Mouse (Mus musculus): Measurements from ENCODE around the gene Tmed6. TPM values are rescaled to one million over a fixed set of nuclear protein-coding genes. Genes with fewer than 3 reads are reported as not detected.

Tmed6 gene
- polyA plus RNA-seq, 1 experiment = 0.20 TPM

DNA sequence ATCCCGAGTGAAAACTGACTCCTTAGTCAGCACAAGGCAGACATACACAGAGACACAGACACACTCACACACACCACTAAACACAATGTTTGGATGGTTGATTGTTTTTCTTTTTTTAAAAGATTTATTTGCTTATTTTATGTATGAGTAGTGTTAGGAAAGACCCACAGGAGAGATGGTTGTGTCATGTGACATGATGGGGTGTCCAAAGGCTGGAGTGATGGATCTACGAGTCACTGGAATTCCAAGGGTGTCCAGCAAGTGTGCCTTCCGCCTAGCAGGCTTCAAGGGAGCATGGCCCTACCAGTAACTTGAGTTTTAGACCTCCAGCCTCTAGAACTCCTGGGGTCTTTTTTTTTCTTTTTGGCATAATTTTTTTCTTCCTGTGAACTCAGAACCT lies 36.1 kb downstream of the Tmed6 start:
- H3K27ac ChIP-seq (ENCODE audit: control insufficient read depth, insufficient read depth, low read length) = no peak overlapping the region
- H3K4me3 ChIP-seq (ENCODE audit: control insufficient read depth, insufficient read depth, low read length) = no peak overlapping the region
- H3K4me1 ChIP-seq (replicated peaks; ENCODE audit: control insufficient read depth, insufficient read depth, low read length) = peaks cover 8% of the 10 kb centered on the region
- no peak for DNase-seq
- 94% methylated on average over 3 of the region's 3 CpGs for WGBS
- no peaks in the 10 kb centered on the region for H3K27me3 ChIP-seq (ENCODE audit: control insufficient read depth, insufficient read depth, low read length)
- TF ChIP-seq CTCF (IDR thresholded peaks at IDR 0.05; ENCODE audit: borderline replicate concordance, control insufficient read depth, extremely low read depth, insufficient read depth, low read length, poor library complexity) (no peak), POLR2A (IDR thresholded peaks at IDR 0.05; ENCODE audit: control insufficient read depth, extremely low read depth, insufficient read depth, low read length, poor library complexity) (no peak)
- H3K36me3 ChIP-seq (ENCODE audit: control insufficient read depth, insufficient read depth, low read length) = no peaks in the 10 kb centered on the region

DNA sequence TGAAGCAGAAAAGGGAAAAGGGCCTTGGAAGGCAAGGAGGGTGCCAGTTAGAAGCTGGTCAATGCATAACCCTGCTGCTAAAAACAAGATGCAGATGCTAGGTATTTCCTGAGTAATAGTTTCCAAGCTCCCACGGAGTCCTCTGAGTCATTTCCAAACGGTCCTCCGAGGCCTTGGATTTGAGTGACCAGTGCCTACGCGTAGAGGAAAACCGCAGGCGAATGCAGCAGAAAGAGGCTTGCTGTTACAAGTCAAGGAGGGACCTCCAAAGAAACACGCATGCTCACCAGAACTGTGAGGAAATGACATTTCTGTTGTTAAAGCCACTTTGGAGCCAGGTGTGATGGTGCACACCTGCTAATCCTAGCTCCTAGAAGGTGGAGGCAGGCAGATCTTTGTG lies 42.0 kb downstream of the Tmed6 start:
- WGBS = 89% methylated on average over 8 of the region's 8 CpGs
- Histone ChIP-seq H3K36me3 (ENCODE audit: control insufficient read depth, insufficient read depth, low read length) (no peaks in the 10 kb centered on the region), H3K27ac (ENCODE audit: control insufficient read depth, insufficient read depth, low read length) (no peak overlapping the region), H3K4me3 (ENCODE audit: control insufficient read depth, insufficient read depth, low read length) (no peak overlapping the region), H3K27me3 (ENCODE audit: control insufficient read depth, insufficient read depth, low read length) (no peaks in the 10 kb centered on the region), H3K4me1 (replicated peaks; ENCODE audit: control insufficient read depth, insufficient read depth, low read length) (no peaks in the 10 kb centered on the region)
- TF ChIP-seq CTCF (IDR thresholded peaks at IDR 0.05; ENCODE audit: borderline replicate concordance, control insufficient read depth, extremely low read depth, insufficient read depth, low read length, poor library complexity) (no peak), POLR2A (IDR thresholded peaks at IDR 0.05; ENCODE audit: control insufficient read depth, extremely low read depth, insufficient read depth, low read length, poor library complexity) (no peak)
- DNase-seq = no peak

DNA sequence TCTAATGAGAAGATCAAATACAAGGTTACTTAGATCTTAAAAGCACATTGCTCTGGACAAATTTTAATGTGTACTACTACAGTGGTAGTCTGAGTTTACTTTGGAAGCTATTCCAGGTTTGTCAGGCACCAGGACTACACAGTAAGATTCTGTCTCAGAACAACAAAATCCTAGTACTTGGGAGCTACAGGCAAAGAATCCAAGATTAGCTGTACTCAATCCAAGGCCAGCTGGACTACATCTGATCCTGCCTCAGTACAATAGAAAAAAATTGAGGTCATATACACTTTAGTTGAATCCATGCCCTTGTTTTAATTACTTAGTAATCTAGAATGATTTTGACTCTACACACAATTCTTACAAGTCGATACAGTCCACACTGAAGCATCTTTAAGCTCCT lies 50.5 kb downstream of the Tmed6 start:
- DNase-seq = no peak
- Histone ChIP-seq H3K36me3 (ENCODE audit: control insufficient read depth, insufficient read depth, low read length) (no peaks in the 10 kb centered on the region), H3K27me3 (ENCODE audit: control insufficient read depth, insufficient read depth, low read length) (no peaks in the 10 kb centered on the region), H3K4me3 (ENCODE audit: control insufficient read depth, insufficient read depth, low read length) (no peak overlapping the region), H3K4me1 (replicated peaks; ENCODE audit: control insufficient read depth, insufficient read depth, low read length) (no peaks in the 10 kb centered on the region), H3K27ac (ENCODE audit: control insufficient read depth, insufficient read depth, low read length) (no peak overlapping the region)
- WGBS = 93% methylated on average over 1 of the region's 1 CpGs
- TF ChIP-seq POLR2A (IDR thresholded peaks at IDR 0.05; ENCODE audit: control insufficient read depth, extremely low read depth, insufficient read depth, low read length, poor library complexity) (no peak), CTCF (IDR thresholded peaks at IDR 0.05; ENCODE audit: borderline replicate concordance, control insufficient read depth, extremely low read depth, insufficient read depth, low read length, poor library complexity) (no peak)

DNA sequence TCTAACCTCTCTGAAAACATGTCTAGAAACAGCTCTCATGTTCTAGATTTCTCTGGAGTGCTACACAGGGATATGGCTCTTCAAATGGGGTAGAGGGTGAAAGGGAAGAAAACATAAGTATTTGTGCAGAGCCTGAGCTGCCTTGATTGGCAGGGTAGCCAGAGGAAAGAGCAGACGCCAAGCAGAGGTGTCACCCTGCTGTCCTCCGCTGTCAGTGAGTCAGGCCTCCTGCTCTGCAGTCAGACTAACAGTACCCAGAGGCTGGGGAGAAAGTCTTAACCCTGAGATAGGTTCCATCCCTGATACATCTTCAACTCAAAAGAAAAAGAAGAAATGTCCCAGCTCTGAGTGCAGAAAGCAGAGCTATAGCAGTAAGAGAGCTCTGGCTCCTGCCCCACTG lies 52.8 kb downstream of the Tmed6 start:
- H3K36me3 ChIP-seq (ENCODE audit: control insufficient read depth, insufficient read depth, low read length) = no peaks in the 10 kb centered on the region
- WGBS = 96% methylated on average over 2 of the region's 2 CpGs
- H3K4me3 ChIP-seq (ENCODE audit: control insufficient read depth, insufficient read depth, low read length) = no peak overlapping the region
- TF ChIP-seq CTCF (IDR thresholded peaks at IDR 0.05; ENCODE audit: borderline replicate concordance, control insufficient read depth, extremely low read depth, insufficient read depth, low read length, poor library complexity) (no peak), POLR2A (IDR thresholded peaks at IDR 0.05; ENCODE audit: control insufficient read depth, extremely low read depth, insufficient read depth, low read length, poor library complexity) (no peak)
- no peaks in the 10 kb centered on the region for H3K27me3 ChIP-seq (ENCODE audit: control insufficient read depth, insufficient read depth, low read length)
- H3K4me1 ChIP-seq (replicated peaks; ENCODE audit: control insufficient read depth, insufficient read depth, low read length) = no peaks in the 10 kb centered on the region
- no peak overlapping the region for H3K27ac ChIP-seq (ENCODE audit: control insufficient read depth, insufficient read depth, low read length)
- no peak for DNase-seq

Other genes with a start within 250 kb of the Tmed6 start
- gene Has3, start 195.4 kb downstream of the Tmed6 start, polyA plus RNA-seq (2012; rRNA removed) = 1.4 and 2.0 TPM in 2 replicates
- gene Utp4, start 172.0 kb downstream of the Tmed6 start, polyA plus RNA-seq (2012; rRNA removed) = 35.8 and 36.6 TPM in 2 replicates
- 4.5 and 4.6 TPM in 2 replicates for gene Sntb2, start 129.9 kb downstream of the Tmed6 start, polyA plus RNA-seq (2012; rRNA removed)
- gene Vps4a, start 34.4 kb downstream of the Tmed6 start, polyA plus RNA-seq (2012; rRNA removed) = 31.2 and 31.6 TPM in 2 replicates
- 32.2 and 41.4 TPM in 2 replicates for gene Pdf, start 17.0 kb downstream of the Tmed6 start, polyA plus RNA-seq (2012; rRNA removed)
- 59.7 and 68.6 TPM in 2 replicates for gene Cog8, start 9.0 kb downstream of the Tmed6 start, polyA plus RNA-seq (2012; rRNA removed)
- gene Nip7, start 8.8 kb downstream of the Tmed6 start, polyA plus RNA-seq (2012; rRNA removed) = 34.1 and 38.4 TPM in 2 replicates
- 30.9 and 31.5 TPM in 2 replicates for gene Terf2, start 30.9 kb upstream of the Tmed6 start, polyA plus RNA-seq (2012; rRNA removed)
- 62.1 and 65.6 TPM in 2 replicates for gene Cyb5b, start 85.0 kb upstream of the Tmed6 start, polyA plus RNA-seq (2012; rRNA removed)
- gene Nfat5, start 227.8 kb upstream of the Tmed6 start, polyA plus RNA-seq (2012; rRNA removed) = 36.0 and 40.3 TPM in 2 replicates

Data from thymus, adult 2 months (tissue).